Mouse (Mus musculus): Measurements from ENCODE around the gene Baz1a.

GRCm38 (mm10) chr12:55006071-55006470 is 8.1 kb downstream of the Baz1a start:
- TF ChIP-seq CTCF (IDR thresholded peaks at IDR 0.05; ENCODE audit: low read depth, low read length) (no peak), EP300 (IDR thresholded peaks at IDR 0.05; ENCODE audit: insufficient read depth, low read depth, low read length) (no peak)

Data from ES-Bruce4 (cell line).